Mouse (Mus musculus) testis, adult 2 months (tissue): Measurements from ENCODE around the gene Cxcr5.

Experiments used
- CTCF ChIP-seq: fragments of 200-500 bp; IDR thresholded peaks from 2 replicates; pipeline ENCODE4 v1.5.1; 2012; ENCODE audit warnings: low read depth, mild to moderate bottlenecking, inconsistent platforms, low read length, moderate library complexity; ENCODE audit not compliant: control insufficient read depth, insufficient read depth, insufficient replicate concordance
- POLR2A ChIP-seq: fragments of 200-500 bp; IDR thresholded peaks from 2 replicates; pipeline ENCODE4 v1.6.1; 2012; ENCODE audit warnings: low read depth, mild to moderate bottlenecking, inconsistent platforms, low read length, moderate library complexity; ENCODE audit not compliant: control insufficient read depth

DNA sequence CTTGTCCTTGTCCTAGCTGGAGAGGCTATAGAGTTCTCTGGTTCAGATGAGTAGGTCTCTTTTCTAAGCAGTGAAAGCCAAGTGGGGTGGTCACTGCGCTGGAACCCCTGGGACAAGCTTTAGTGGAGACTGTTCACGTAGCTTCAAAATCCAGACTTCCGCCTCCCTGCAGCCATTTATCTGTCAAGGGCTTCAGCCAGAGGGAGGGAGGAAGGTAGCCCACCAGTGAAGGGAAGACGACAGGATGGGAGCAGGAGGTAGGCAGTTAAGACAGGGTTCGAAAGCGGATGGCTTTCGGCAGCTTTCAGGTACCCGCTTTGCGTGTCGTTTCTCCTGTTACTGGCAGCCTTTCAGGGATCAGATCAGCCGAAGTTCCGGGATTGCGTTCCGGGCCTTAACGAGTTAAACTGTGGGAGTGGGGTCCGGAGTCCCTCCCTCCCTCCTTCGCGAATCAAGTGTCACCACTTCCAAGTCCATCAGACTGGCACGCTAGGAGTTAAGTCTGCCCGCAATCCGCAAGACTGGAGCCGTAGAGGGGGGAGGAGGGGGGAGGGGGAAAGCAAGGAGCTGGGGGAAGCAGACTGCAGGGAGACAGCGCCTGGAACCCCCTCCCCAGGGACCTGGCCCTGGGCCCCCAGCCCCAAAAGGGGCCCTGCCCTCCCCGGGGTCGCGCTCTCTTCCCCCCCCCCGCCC lies 83.3 kb downstream of the Cxcr5 start:
- TF ChIP-seq CTCF (no peak), POLR2A (no peak; the same call in 1 of the 2 replicates)
